Mouse (Mus musculus) kidney, adult 2 months (tissue): ENCODE results near the gene Tlcd2.

Experiments
- CTCF ChIP-seq: fragments of 200-500 bp; conservative IDR thresholded peaks from 2 replicates; pipeline ENCODE4 v1.5.1; 2011; ENCODE audit warnings: low read depth, mild to moderate bottlenecking, control low read depth, low read length, moderate library complexity, mixed read lengths; ENCODE audit not compliant: insufficient read depth, insufficient read length
- POLR2A ChIP-seq: fragments of 200-500 bp; IDR thresholded peaks from one replicate; pipeline ENCODE4 v1.6.1; 2011; ENCODE audit warnings: low read depth, low read length, control low read depth

- TF ChIP-seq CTCF (no peak), POLR2A (no peak)
These were observed 40.0 kb upstream of the Tlcd2 start for GRCm38 (mm10) chr11:75421375-75422012.
